Mouse (Mus musculus): ENCODE data around the gene Slc4a4.

- TF ChIP-seq CTCF (IDR thresholded peaks at IDR 0.05; ENCODE audit: extremely low read depth, insufficient read depth, low read length) = no peak
- no peak for TF ChIP-seq POLR2A (IDR thresholded peaks at IDR 0.05; ENCODE audit: extremely low read depth, insufficient read depth, low read length)
Measured at GRCm38 (mm10) chr5:89071957-89072356, 185.3 kb downstream of the Slc4a4 start.
